Mouse (Mus musculus) ovary, postnatal 10 days (tissue): Measurements from ENCODE around the gene Tprgl.

Experiments used
- DNase-seq: peaks from one replicate; pipeline ENCODE4 v3.0.0; 2022; ENCODE audit warnings: low spot score

Gene Tprgl

GRCm38 (mm10) chr4:154159961-154160537, 417 bp downstream of the Tprgl start:
- no peak for DNase-seq

- no peak for DNase-seq
These were observed 1.5 kb downstream of the Tprgl start for GRCm38 (mm10) chr4:154159002-154159401.

GRCm38 (mm10) chr4:154157970-154158662, 2.4 kb downstream of the Tprgl start:
- DNase-seq, result no peak

DNA sequence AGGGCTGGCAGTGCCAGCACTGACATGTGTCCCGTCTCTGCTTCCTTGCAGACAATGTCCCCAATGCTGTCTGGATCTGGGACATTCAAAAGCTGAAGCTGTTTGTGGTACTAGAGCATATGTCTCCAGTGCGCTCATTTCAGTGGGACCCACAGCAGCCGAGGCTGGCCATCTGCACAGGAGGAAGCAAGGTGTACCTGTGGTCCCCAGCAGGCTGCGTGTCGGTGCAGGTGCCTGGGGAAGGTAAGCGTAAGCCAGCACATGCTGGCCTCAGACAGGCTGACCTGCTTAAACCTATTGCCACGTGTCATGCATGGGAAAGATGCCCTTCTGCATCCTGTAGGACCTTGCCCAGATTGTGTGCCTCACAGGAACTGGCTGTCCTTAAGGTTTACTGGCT, 4.4 kb downstream of the Tprgl start:
- DNase-seq, result no peak

DNA sequence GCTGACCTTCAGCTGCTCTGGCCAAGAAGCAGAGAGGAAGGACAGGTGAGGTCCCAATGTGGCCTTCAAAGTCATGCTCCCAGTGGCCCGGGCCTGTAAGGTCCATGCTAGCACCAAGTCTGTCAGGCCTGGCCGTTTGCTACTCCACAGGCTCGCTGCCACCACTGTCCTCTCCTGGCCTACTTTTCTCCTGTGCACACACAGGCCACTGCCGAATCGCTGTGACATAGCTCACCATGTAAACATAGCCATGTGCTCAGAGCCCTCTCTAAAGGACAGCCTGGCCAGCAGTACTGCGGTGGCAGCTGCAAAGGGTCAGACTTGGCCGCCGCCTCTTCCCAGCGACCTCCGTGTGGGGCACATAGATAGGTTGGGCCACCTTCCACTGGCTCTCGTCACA, 6.4 kb downstream of the Tprgl start:
- DNase-seq, result no peak

DNA sequence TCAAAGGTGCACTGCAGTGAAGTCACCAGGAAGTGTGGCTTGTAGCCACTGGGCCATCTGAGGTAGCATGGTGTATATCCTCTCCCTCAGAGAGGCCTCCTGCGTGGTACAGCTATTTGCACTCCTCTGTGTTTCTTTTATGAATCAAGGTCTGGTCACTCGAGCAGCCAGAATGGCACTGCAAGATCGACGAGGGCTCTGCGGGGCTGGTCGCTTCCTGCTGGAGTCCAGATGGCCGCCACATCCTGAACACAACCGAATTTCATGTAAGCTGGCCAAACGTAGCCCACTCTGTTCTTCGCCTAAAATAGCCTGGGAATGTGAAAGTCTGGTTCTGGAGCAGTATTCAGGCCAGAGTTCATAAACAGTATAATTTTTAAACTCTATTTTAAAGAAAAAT, 14.1 kb downstream of the Tprgl start:
- DNase-seq, result no peak

DNA sequence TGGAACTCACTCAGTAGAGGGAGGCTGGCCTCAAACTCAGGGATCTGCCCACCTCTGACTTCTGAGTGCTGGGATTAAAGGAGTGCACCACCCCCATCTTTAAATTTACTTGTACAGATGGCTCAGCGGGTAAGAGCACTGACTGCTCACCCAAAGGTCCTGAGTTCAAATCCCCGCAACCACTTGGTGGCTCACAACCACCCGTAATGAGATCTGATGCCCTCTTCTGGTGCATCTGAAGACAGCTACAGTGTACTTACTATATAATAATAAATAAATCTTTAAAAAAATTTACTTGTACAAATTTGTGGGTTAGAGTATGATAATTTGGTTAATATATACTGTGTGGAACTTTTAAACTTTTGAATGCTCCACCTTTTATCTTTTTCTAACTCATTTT, 15.8 kb downstream of the Tprgl start:
- no peak for DNase-seq

GRCm38 (mm10) chr4:154142211-154143040, 18.0 kb downstream of the Tprgl start, which contains the start of gene Wrap73:
Gene Wrap73, plus strand, starts transcription at chr4:154142372.
- DNase-seq, result peak; percentile 72

DNA sequence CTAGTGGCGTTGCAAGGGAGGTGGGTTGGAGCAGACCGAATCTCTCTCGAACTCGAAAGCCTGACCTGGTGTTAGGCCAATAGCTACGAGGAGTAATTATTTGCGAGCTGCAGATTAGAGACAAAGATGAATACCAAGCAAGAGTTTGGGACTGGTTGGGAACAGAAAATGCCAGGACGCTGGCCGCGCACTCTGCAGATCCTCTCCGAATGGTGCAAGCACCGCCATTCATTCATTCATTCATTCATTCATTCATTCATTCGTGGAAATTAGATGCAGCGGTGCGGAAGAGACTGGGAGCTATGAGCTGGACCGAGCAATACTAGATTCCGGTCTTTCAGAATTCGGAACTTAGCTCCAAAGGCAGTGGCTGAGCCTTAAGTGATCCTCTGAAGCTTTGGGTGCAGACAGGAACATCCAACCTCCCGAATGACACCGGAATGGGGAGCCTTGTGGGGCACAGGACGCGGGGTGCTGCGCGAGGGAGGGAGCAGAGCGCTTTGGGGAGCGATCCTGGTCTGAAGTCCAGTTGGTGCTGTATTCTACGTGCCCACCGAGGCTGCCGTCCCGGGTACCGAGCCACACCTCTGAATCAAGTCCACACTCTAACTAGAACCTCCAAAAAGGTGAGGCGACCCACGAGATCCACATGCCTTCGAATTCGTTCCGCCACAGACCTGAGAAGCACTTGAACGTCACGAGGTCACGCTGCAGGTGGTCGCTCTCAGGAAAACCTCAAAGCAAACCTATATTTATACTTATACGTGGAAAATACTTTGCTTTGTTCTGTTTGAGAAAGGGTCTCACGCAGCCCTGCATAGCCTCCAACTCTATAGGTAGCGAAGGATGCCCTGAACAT, 19.2 kb downstream of the Tprgl start:
- no peak for DNase-seq

DNA sequence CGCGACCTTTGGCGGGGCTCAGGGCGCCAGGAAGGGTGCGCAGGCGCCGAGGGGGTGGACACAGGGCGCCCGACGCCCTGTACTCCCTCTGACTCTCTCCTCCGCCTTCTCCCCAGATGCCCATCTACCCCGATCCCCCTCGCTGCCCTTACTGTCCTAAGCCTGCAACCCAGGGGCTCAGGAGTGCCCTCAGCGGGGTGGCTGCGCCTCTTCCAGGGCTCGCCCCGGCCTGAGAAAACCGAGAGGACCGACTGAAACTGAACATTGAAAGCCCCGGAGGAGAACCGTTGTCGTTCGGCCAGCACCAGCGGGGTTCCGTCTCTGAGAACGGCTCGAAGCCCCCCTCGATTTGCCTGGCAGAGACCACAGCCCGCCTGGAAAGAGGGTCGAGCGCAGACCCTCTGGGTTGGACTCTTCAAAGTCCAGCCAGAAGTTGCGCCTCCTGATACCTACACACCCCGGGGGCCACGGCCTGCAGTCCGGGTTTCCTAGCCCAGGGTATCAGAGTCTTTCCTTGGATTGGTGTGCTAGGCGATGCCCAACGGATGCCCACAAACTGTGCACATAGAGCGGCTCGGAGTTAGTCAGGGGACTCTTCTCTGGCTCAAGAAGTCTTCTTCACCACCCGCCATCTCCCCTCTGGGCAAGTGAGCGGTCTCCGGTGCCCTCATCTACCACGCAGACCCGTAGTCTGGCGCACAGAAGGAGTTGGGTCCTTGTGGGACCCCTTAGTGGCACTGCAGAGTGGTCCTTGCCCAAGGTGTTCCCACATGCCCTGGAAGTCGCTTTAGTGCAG, 20.1 kb downstream of the Tprgl start:
- DNase-seq, result no peak

DNA sequence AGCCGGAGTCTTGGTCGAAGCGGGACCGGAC, 20.5 kb downstream of the Tprgl start, which contains the start of gene Trp73:
Trp73 (minus strand) TSS at position 27 of the 31 bp plus-strand sequence.
- DNase-seq, result no peak

DNA sequence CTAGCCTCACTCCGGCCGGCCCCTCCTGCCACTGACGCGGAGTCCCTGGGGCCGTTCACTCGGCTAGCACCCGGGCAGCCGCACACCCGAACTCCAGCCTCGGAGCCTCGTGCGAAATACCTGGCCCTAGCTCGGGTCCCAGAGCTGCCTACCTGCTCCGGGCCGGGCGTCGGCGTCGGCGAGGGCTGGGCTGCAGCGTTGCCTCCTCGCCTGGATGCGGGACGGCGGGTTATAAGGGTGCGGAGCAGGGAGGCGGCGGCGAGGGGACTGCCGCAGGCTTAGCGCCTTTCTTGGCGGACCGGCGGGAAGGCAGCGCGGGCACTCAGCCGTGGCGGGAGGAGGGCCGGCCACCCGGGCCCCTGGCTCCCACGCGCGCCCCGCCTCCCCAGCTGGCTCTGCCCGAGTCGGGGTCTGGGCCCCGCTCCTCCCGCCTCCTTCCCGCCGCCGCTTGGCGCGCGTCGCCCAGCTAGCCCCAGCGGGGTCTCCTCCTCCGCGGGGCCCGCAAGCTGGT, 20.7 kb downstream of the Tprgl start:
- no peak for DNase-seq

GRCm38 (mm10) chr4:154137139-154137538, 23.3 kb downstream of the Tprgl start:
- DNase-seq, result no peak

GRCm38 (mm10) chr4:154134803-154135202, 25.7 kb downstream of the Tprgl start:
- DNase-seq, result no peak

GRCm38 (mm10) chr4:154131894-154132293, 28.6 kb downstream of the Tprgl start:
- DNase-seq, result no peak

DNA sequence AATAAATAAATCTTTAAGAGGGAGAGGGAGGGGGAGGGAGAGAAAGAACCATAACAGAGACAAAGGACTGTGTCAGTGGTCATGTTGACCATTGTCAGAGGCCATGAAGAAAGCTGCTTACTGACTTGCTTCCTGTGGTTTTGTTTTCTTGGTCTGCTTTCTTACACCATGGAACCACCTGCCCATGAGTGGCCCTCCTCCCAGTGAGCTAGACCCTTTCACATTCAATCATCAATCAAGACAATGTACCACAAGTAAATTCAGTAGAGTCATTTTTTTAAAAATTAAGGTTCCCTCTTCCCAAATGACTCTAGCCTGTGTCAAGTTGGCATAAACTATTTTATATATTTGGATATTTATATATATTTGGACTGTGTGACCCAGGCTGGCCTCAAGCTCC, 30.5 kb downstream of the Tprgl start:
- DNase-seq, result no peak

GRCm38 (mm10) chr4:154127273-154127672, 33.2 kb downstream of the Tprgl start:
- DNase-seq, result no peak

- DNase-seq, result no peak
These were observed 35.3 kb downstream of the Tprgl start for GRCm38 (mm10) chr4:154125202-154125601.

- DNase-seq, result no peak
These were observed 36.9 kb downstream of the Tprgl start for GRCm38 (mm10) chr4:154123553-154123952.

DNA sequence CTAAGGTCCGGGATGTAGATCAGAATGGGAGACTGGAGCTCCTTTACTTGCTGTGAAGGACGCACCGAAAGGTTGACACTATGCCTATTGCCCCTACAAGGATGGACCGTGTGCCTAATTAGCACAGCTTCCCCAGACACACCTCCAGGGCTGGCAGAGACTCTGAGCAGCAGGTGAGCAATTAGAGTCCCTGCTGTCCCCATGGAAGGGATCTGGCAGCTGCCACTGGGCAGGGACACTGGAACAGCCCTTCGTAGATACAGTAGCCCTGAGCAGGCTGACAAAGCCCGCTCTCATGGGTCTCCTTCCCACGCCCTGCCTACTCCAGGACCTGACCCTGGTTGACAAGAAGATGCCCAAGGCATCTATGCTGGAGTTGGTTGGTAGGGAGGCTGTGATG, 38.1 kb downstream of the Tprgl start:
- DNase-seq, result no peak

DNA sequence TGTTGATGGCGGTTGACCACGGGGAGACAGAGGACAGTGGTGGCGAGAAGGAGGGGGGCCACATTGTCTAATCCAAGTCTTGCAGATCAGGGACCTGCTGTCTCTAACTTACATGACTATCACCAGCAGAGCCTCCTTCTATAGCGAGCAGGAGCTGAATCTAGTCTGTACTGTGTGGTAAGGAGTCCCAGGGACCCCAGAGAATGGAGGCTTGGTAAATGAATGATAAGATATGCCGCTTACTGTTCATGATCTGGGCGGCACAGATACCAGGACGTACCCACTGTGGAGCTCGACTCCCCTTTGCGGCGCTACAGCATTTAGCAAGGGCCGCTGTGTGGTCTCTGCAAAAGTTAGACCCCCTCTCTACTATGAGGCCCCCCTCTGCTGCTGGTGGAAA, 38.7 kb downstream of the Tprgl start:
- no peak for DNase-seq

- no peak for DNase-seq
These were observed 41.3 kb downstream of the Tprgl start for GRCm38 (mm10) chr4:154119208-154119607.
